Mouse (Mus musculus) cerebellum, adult 2 months (tissue): ENCODE results near the gene Specc1l.

Experiments
- CTCF ChIP-seq: fragments of 200-500 bp; IDR thresholded peaks from 2 replicates; pipeline ENCODE4 v1.5.1; 2011; ENCODE audit warnings: low read depth, mild to moderate bottlenecking, control low read depth, low read length, moderate library complexity, borderline replicate concordance; ENCODE audit not compliant: insufficient read depth
- POLR2A ChIP-seq: fragments of 200-500 bp; IDR thresholded peaks from 2 replicates; pipeline ENCODE4 v1.6.1; 2011; ENCODE audit warnings: low read length, control low read depth, borderline replicate concordance; ENCODE audit not compliant: insufficient read depth

GRCm38 (mm10) chr10:75166601-75167000 is 45.3 kb upstream of the Specc1l start:
- TF ChIP-seq POLR2A (no peak), CTCF (no peak)
